Mouse (Mus musculus) mesoderm, embryonic 11.5 days (tissue): ENCODE data around the gene Tceal5.

ENCODE experiments used
- DNase-seq: peaks from one replicate; pipeline ENCODE4 v3.0.0-alpha.2; 2012; ENCODE audit warnings: low read depth, low spot score

The Tceal5 gene

DNA sequence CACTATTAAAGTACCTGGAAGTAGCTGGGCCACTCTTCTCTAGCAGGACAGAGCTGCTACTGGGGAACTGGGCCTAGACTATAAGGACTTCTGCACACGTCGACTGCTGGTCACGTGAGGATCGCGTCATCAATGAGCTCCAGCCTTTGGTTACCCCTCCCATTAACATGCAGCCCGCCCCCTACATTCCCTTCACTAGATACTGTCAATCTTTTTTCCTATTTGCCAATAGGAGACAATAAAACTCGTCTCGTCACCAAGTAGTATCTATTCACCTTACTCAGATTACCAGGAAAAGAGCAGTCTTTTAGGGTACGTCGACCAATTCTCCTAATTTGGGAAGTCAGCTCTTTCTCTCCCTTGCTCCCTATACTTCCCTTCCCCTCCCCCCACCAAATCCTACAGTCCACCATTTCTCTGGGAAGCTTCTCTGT, 31.5 kb downstream of the Tceal5 start, which contains the start of gene Tceal8:
TSS of gene Tceal8 (minus strand) at position 225 of the 434 bp plus-strand sequence.
- peak; percentile 90 for DNase-seq

DNA sequence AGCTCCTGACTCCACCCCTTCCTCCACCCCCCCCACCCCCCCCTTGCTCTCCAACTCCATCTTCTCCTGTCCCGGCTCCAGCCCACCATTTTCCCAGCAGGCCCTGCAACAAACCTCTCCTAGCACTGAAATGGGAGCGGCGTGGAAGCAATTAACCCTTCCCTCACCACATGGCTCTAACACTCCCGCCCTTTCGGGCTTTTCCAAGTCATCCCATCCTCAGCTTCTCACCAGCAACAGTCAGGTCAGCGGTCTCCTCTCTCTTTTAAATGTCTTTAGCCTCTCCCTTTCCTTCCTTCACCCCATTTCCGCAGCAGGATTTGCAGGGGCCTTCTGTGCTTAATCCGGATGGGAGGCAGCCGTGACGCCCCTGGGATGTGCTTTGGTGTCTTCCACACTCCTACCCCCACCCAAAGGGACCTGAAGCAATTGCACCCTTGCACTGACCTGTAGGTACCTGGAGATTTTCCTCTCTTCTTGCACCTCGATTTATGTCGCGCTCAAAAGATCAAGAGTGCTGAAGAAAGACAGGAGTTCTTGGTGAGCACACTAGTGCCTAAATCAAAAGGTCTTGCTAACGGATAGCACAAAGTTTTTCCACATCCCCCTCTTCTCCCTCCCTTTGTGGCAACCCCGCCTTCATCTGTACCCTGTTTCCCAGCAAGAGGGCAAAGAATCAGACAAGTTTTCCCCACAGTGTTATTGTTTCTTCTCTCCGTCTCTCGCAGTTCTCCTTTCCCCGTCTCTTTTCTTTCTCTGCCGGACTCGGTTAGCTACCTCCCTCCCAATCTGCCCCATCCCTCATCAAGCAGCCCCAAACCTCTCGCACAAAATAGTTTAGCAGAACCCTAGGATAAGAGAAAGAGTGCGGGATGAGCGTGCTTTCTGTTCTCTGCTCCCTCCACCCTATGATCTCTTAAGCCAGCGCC, 32.2 kb downstream of the Tceal5 start:
- peak; percentile 79 for DNase-seq

DNA sequence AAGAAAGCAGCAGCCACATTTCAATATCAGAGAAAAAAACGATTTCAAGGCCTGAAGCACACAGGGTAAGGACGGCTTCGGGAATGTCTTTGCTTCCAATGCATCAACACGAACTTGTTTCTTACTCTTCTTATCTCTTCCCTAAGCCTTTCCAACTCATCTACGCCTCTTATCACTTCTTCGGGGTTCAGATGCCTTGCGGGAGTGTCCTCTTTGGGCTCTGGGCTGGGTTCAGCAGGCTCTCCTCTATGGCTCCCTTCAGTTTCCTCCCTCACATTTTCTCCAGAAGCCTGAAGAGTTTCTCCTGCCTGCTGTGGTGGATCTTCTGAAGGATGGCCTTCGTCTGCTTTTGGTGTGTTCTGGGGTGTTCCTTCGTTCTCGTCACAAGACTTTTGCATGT, 33.1 kb downstream of the Tceal5 start:
- no peak for DNase-seq
